Mouse (Mus musculus): ENCODE data around the gene Tssk4. TPM values are rescaled to one million over a fixed set of nuclear protein-coding genes. Genes with fewer than 3 reads are reported as not detected.

Gene Tssk4
- polyA plus RNA-seq, 1 experiment = 1.1 TPM

DNA sequence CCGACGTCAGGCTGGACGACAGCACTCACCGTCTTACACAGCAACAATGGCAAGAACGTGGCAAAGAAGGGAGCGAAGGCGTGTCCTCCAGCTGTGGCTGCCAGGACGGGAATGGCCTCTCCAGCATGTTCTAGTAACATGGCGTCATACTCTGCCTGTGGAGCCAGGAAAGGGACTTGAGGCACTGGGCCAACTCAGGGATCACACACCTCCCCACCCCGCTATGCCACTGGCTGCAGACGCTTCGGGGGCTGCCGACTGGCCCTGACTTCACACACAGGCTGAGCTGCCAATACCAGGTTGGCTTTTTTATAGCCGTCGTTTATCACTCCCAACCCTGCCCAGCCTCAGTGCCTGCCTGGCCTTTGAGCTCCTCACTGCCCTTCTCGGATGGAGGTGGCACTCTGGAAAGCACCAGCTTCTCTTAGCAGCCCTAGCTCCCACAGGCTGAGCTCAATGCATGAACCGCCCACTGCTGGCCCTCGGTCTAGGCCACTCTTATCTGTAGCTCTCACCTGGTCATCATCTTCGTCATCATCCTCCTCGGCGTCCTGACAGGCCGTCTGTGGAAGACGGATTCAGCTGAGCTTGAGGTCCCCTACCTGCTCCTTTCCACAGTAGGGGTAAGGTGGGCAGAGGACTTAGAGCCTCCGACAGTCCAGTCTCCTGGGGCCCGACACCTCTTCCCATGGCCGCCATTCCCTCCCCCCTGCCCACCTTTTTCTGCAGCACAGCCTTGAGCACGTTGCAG lies 21.7 kb upstream of the Tssk4 start:
- no peaks in the 10 kb centered on the region for H3K27me3 ChIP-seq (ENCODE audit: control insufficient read depth, insufficient read depth, low read length)
- WGBS = 73% methylated on average over 27 of the region's 27 CpGs
- H3K4me3 ChIP-seq (ENCODE audit: low read depth, low read length) = no peak overlapping the region
- TF ChIP-seq POLR2A (IDR thresholded peaks at IDR 0.05; ENCODE audit: low read depth, low read length) (no peak), CTCF (IDR thresholded peaks at IDR 0.05; ENCODE audit: extremely low read depth, insufficient read length, insufficient replicate concordance, low read depth, low read length) (no peak; the same call in 1 of the 2 replicates)
- peaks cover 15% of the 10 kb centered on the region for H3K4me1 ChIP-seq (ENCODE audit: control insufficient read depth, insufficient read depth, insufficient read length, low read length)
- peaks cover 52% of the 10 kb centered on the region for H3K36me3 ChIP-seq (ENCODE audit: control insufficient read depth, insufficient read depth, low read length)
- peak overlapping the region; percentile 33 for H3K27ac ChIP-seq (ENCODE audit: insufficient read depth, low read depth, low read length)

DNA sequence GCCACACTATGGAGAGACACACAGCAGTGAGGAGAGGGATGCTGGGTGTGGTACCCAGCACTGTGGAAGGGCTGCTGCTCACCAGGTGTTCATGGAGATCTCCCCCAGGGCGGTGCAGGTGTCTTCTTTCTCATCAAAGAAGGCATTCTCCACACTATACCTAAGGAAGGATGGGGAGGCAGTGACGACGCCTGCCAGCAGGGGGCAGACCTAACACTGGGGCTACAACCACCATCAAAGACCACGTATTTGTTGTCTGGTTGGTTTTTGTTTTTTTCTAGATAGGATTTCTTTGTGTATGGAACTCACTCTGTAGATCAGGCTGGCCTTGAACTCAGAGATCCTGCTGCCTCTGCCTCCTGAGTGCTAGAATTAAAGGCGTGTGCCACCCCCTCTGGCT lies 20.7 kb upstream of the Tssk4 start:
- H3K27ac ChIP-seq (ENCODE audit: insufficient read depth, low read depth, low read length) = no peak overlapping the region
- no peak for TF ChIP-seq POLR2A (IDR thresholded peaks at IDR 0.05; ENCODE audit: low read depth, low read length)
- TF ChIP-seq CTCF (IDR thresholded peaks at IDR 0.05; ENCODE audit: extremely low read depth, insufficient read length, insufficient replicate concordance, low read depth, low read length) = peak; percentile 73; the same call in 1 of the 2 replicates
- H3K36me3 ChIP-seq (ENCODE audit: control insufficient read depth, insufficient read depth, low read length) = peaks cover 51% of the 10 kb centered on the region
- H3K4me1 ChIP-seq (ENCODE audit: control insufficient read depth, insufficient read depth, insufficient read length, low read length) = peaks cover 15% of the 10 kb centered on the region
- no peak overlapping the region for H3K4me3 ChIP-seq (ENCODE audit: low read depth, low read length)
- H3K27me3 ChIP-seq (ENCODE audit: control insufficient read depth, insufficient read depth, low read length) = no peaks in the 10 kb centered on the region
- 32% methylated on average over 5 of the region's 5 CpGs for WGBS

DNA sequence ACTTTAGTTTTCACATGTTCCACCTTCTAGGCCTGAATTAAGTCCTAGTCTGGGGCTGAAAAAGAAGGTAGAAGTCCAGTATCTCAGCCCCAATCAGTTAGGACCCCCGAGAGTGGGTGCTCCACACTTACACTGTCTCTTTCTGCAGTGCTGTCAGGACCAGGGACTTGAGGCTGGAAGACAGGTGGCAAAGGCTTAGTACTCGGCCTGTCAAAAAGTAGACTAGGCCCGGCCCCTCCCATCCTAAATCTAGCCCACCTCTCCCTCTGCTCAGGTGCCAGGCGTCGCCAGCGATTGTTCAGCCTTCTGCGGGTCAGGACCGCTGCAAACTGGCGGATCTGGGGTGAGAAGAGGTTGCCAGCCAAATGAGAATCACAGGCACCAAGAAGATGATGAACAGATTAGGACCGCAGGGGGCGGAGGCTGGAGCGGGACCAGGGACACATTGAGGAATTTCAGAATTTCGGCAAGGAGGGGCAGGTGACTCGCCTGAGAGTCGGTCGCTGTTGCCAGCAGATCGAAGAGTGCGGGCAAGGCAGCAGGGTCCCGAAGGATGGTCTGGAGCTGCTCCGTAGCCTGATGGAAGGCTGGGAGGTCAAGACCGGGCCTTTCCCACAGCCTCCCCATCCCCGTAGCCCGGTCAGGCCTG lies 15.0 kb upstream of the Tssk4 start:
- no peaks in the 10 kb centered on the region for H3K27me3 ChIP-seq (ENCODE audit: control insufficient read depth, insufficient read depth, low read length)
- peaks cover 41% of the 10 kb centered on the region for H3K36me3 ChIP-seq (ENCODE audit: control insufficient read depth, insufficient read depth, low read length)
- H3K4me1 ChIP-seq (ENCODE audit: control insufficient read depth, insufficient read depth, insufficient read length, low read length) = peaks cover 4% of the 10 kb centered on the region
- no peak for TF ChIP-seq POLR2A (IDR thresholded peaks at IDR 0.05; ENCODE audit: low read depth, low read length)
- TF ChIP-seq CTCF (IDR thresholded peaks at IDR 0.05; ENCODE audit: extremely low read depth, insufficient read length, insufficient replicate concordance, low read depth, low read length) = no peak
- WGBS = 3% methylated on average over 23 of the region's 23 CpGs
- H3K4me3 ChIP-seq (ENCODE audit: low read depth, low read length) = peak overlapping the region; percentile 73
- H3K27ac ChIP-seq (ENCODE audit: insufficient read depth, low read depth, low read length) = no peak overlapping the region; the same call in 1 of the 2 replicates

DNA sequence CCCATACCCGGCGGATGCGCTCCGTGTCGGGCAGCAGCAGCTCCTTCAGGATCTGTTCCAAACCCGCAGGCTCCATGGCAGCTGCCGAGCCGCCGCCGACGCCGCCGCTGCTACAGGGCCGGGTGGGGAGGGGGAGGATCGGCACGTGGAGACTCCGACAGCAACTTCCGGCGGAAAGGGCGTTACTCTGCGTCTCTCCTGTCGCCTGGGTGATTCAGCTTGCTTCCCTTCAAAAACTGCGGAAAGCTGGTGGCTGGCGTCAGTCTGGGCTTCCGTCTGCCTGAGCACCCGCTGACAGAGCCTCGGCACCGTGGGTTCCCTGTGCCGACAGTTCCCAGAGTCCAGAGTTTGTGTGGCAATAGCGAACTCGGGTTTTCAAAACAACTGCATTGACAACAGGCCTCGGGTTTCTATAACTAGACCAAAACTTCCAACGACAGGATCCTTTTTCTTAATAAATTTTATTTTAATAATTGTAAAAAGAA lies 14.4 kb upstream of the Tssk4 start, which contains the start of gene Ipo4:
Gene Ipo4 (minus strand): TSS at position 435 of the 485 bp plus-strand sequence.
- peak within 1 kb of the TSS; percentile 73 for H3K4me3 ChIP-seq (ENCODE audit: low read depth, low read length)
- H3K36me3 ChIP-seq (ENCODE audit: control insufficient read depth, insufficient read depth, low read length) = peaks cover 45% of the 10 kb centered on the region
- 1% methylated on average over 33 of the region's 33 CpGs for WGBS
- TF ChIP-seq POLR2A (IDR thresholded peaks at IDR 0.05; ENCODE audit: low read depth, low read length) (peak; percentile 54; the same call in 1 of the 2 replicates), CTCF (IDR thresholded peaks at IDR 0.05; ENCODE audit: extremely low read depth, insufficient read length, insufficient replicate concordance, low read depth, low read length) (no peak)
- H3K27me3 ChIP-seq (ENCODE audit: control insufficient read depth, insufficient read depth, low read length) = no peaks in the 10 kb centered on the region
- H3K27ac ChIP-seq (ENCODE audit: insufficient read depth, low read depth, low read length) = no peak within 1 kb of the TSS; the same call in 1 of the 2 replicates
- H3K4me1 ChIP-seq (ENCODE audit: control insufficient read depth, insufficient read depth, insufficient read length, low read length) = peaks cover 2% of the 10 kb centered on the region; the same call in 1 of the 2 replicates

DNA sequence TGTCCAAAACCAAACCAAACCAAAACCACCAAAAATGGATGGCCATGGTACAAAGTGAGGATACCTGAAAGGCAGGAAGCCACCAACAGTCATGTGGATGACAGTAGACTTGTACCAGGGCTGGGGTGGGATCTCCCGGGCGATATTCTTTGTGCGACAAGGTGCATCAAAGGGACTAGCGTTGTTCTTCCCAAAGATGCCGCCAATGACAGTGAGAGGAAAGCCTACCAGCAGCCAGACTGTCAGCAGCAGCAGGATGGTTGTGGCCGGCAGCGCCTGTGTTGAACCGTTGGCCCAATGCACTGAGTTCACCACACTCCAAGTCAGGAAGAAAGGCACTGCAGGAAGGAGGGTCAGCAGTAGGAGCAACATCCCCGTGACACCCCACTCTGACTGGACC lies 12.2 kb upstream of the Tssk4 start, which contains the start of gene Gm49378:
Gene Gm49378 (minus strand): TSS at position 101 of the 400 bp plus-strand sequence.
- Histone ChIP-seq H3K27ac (ENCODE audit: insufficient read depth, low read depth, low read length) (no peak within 1 kb of the TSS), H3K27me3 (ENCODE audit: control insufficient read depth, insufficient read depth, low read length) (no peaks in the 10 kb centered on the region), H3K4me1 (ENCODE audit: control insufficient read depth, insufficient read depth, insufficient read length, low read length) (peaks cover 7% of the 10 kb centered on the region), H3K4me3 (ENCODE audit: low read depth, low read length) (no peak within 1 kb of the TSS), H3K36me3 (ENCODE audit: control insufficient read depth, insufficient read depth, low read length) (peaks cover 41% of the 10 kb centered on the region)
- TF ChIP-seq POLR2A (IDR thresholded peaks at IDR 0.05; ENCODE audit: low read depth, low read length) (no peak), CTCF (IDR thresholded peaks at IDR 0.05; ENCODE audit: extremely low read depth, insufficient read length, insufficient replicate concordance, low read depth, low read length) (no peak)
- 95% methylated on average over 9 of the region's 9 CpGs for WGBS

DNA sequence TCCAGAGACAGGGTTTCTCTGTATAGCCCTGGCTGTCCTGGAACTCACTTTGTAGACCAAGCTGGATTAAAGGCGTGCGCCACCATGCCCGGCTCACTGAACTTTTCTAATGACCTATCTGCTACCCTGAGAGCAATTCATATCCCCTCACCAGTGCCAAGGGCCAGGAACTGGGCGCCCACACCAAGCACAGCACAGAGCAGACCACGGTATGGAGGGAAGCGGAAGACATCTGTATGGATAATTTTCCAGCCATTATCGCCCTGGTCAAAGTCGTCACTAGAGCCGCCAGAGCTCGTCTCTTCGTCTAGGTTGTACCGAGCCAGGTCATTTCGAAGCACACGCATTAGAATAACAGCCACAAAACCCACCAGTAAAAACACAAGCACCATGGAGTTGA lies 9.2 kb upstream of the Tssk4 start:
- no peaks in the 10 kb centered on the region for H3K27me3 ChIP-seq (ENCODE audit: control insufficient read depth, insufficient read depth, low read length)
- no peak overlapping the region for H3K27ac ChIP-seq (ENCODE audit: insufficient read depth, low read depth, low read length)
- no peak overlapping the region for H3K4me3 ChIP-seq (ENCODE audit: low read depth, low read length)
- peaks cover 34% of the 10 kb centered on the region for H3K36me3 ChIP-seq (ENCODE audit: control insufficient read depth, insufficient read depth, low read length)
- peaks cover 11% of the 10 kb centered on the region; the same call in 1 of the 2 replicates for H3K4me1 ChIP-seq (ENCODE audit: control insufficient read depth, insufficient read depth, insufficient read length, low read length)
- no peak for TF ChIP-seq CTCF (IDR thresholded peaks at IDR 0.05; ENCODE audit: extremely low read depth, insufficient read length, insufficient replicate concordance, low read depth, low read length)
- TF ChIP-seq POLR2A (IDR thresholded peaks at IDR 0.05; ENCODE audit: low read depth, low read length) = no peak
- 96% methylated on average over 14 of the region's 14 CpGs for WGBS

DNA sequence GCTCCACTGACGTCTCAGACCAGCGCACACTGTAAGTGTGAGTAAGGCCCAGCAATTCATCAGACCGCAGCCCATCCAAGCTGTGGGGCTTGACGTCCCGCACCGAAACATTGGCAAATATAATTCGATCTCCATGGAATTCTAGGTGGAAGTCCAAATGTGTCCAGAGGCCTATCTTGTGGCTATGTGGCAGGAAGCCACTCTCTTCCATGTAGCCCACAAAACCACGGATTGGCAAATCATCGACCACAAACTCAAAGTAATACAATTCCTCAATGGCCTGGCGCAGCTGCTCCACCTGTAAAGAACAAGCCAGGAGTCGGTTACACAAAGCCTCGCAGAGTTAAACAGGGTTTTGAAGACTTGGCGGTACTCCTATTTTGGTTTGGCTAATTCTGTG lies 8.7 kb upstream of the Tssk4 start:
- H3K27ac ChIP-seq (ENCODE audit: insufficient read depth, low read depth, low read length) = no peak overlapping the region
- peaks cover 32% of the 10 kb centered on the region for H3K36me3 ChIP-seq (ENCODE audit: control insufficient read depth, insufficient read depth, low read length)
- H3K27me3 ChIP-seq (ENCODE audit: control insufficient read depth, insufficient read depth, low read length) = no peaks in the 10 kb centered on the region
- H3K4me1 ChIP-seq (ENCODE audit: control insufficient read depth, insufficient read depth, insufficient read length, low read length) = peaks cover 11% of the 10 kb centered on the region; the same call in 1 of the 2 replicates
- 92% methylated on average over 13 of the region's 13 CpGs for WGBS
- no peak for TF ChIP-seq POLR2A (IDR thresholded peaks at IDR 0.05; ENCODE audit: low read depth, low read length)
- no peak for TF ChIP-seq CTCF (IDR thresholded peaks at IDR 0.05; ENCODE audit: extremely low read depth, insufficient read length, insufficient replicate concordance, low read depth, low read length)
- H3K4me3 ChIP-seq (ENCODE audit: low read depth, low read length) = no peak overlapping the region

All from small intestine, adult 2 months (tissue).